Mouse (Mus musculus) neural tube, postnatal 0 days (tissue): ENCODE measurements around the gene Prl7a2. TPM values are rescaled to one million over a fixed set of nuclear protein-coding genes. Genes with fewer than 3 reads are reported as not detected.

ENCODE experiments used
- polyA plus RNA-seq: library from polyadenylated mRNA; unstranded; fragments of >200 nt; fragmentation: Nextera tagmentation; extraction: Ambion mirVana; gene quantifications from 2 replicates; pipeline ENCODE4 v1.2.1, GENCODE M21; 2015

The Prl7a2 gene
- polyA plus RNA-seq, result not detected in 2 replicates

DNA sequence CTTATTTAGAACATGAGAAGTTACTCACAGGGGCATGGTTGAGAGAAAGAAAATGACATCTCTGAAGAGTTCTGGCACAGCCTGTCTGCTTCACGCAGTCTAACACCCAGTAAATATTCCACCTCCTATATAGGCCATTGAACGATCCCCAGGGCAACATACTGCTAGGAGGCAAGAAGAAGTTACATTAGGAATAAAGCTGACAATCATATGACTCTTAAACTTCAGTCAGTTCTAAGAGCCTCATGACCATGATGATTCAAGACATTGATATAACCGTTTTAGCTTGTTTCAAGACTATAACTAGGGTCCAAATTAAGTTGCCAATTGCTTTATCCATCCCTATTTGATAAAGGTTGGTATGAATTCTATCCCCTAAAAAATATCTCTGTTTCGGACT is at the start of gene Prl7a2:
Gene Prl7a2, minus strand, starts transcription at position 101 of the 400 bp plus-strand sequence.

DNA sequence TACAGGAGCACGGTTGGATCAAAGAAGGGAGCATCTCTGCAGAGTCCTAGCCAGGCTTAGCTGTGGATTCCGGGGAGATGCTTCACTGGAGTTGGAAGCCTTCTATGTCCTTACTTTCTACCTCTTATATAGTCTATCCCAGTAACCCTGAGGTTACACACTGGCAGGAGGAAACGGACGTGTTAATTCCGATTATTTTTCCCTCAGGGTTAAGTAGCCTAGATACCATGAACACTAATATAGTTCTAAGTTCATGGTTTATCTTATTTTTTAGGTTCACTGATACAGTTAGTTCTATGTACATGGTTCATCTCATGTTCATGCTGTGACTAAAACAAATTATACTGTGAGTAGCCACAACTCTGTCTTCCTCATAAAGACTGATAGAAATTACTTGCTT is 48.8 kb upstream of the Prl7a2 start, which contains the start of gene Prl7d1:
Gene Prl7d1, minus strand, starts transcription at position 101 of the 400 bp plus-strand sequence.

DNA sequence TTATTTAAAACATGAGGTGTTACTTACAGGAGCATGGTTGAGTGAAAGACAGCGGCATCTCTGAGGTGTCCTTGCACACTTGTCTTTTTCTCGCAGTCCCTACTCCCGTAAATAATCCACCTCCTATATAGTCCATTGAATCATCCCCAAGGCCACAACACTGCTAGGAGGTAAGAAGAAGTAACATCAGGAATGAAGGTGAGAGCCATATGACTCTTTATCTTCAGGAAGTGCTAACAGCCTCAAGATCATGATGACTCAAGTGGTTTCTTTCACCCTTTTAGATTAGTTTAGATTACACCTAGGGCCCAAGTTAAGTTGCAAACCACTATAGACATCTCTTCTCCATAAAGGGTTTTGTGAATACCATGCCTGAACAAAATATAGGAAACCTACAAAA is 25.4 kb downstream of the Prl7a2 start, which contains the start of gene Prl7a1:
Gene Prl7a1, minus strand, starts transcription at position 101 of the 400 bp plus-strand sequence.

DNA sequence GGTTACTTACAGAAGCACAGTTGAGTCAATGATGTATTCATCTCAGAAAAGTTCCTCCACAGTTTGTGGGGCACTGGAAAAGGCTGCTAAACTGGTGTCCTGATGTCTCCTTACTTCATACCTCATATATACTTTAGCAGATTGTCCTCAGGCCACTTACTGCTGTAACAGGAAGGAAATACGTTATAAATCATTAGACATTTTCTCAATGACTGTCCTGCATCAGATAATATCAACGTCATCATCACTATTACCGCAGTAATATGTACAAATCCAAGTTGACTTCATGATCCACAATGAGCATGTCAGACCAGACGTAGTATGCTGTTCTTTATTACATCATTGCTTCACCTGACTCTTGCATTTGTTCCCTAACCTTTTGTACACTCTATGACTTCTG is 57.4 kb downstream of the Prl7a2 start, which contains the start of gene Prl7b1:
Gene Prl7b1, minus strand, starts transcription at position 101 of the 400 bp plus-strand sequence.

Other genes with a start within 250 kb of the Prl7a2 start
- gene Prl8a6, start 229.3 kb downstream of the Prl7a2 start, polyA plus RNA-seq, result not detected in 2 replicates
- gene Prl8a8, start 154.8 kb downstream of the Prl7a2 start, polyA plus RNA-seq, result not detected in 2 replicates
- not detected in 2 replicates for gene Prl8a9, start 103.4 kb downstream of the Prl7a2 start, polyA plus RNA-seq
- gene Prl8a1, start 85.9 kb downstream of the Prl7a2 start, polyA plus RNA-seq, result not detected in 2 replicates
- not detected in 2 replicates for gene Prl7b1, start 57.5 kb downstream of the Prl7a2 start, polyA plus RNA-seq
- gene Prl7a1, start 25.5 kb downstream of the Prl7a2 start, polyA plus RNA-seq, result not detected in 2 replicates
- gene Prl7d1, start 48.7 kb upstream of the Prl7a2 start, polyA plus RNA-seq, result not detected in 2 replicates
- not detected in 2 replicates for gene Prl7c1, start 112.8 kb upstream of the Prl7a2 start, polyA plus RNA-seq
- gene Prl2a1, start 133.6 kb upstream of the Prl7a2 start, polyA plus RNA-seq, result not detected in 2 replicates
- not detected in 2 replicates for gene Prl2c1, start 181.3 kb upstream of the Prl7a2 start, polyA plus RNA-seq